Mouse (Mus musculus): ENCODE data around the gene Zfhx3. TPM values are rescaled to one million over a fixed set of nuclear protein-coding genes. Genes with fewer than 3 reads are reported as not detected.
A peak's percentile ranks its signal among the peaks of the same experiment; 100 is the strongest.

Zfhx3 gene
- polyA plus RNA-seq, 1 experiment from 2014 or later: 60.2 TPM

DNA sequence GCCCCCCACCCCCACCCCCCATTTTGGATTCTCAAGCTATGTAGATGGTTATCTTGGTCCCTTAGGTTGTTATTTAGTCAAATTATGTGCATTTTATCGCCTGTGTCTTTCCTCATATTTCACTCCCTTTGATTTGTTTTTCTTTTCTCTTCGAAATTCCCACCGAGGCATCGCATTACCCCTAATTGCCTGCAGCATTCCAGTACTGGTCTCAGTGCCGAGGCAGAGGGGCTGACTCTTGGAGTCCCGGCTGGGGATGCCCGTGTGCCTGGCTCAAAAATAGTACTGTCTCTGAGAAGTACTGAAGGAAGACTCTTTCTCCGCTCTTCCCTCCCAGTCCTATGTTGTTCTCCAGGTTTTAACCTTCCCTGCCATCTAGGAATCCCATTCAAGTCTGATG is 125.8 kb downstream of the Zfhx3 start:
- Histone ChIP-seq H3K27me3 (replicated peaks) (no peaks in the 10 kb centered on the region), H3K36me3 (replicated peaks) (no peaks in the 10 kb centered on the region), H3K4me2 (no peak overlapping the region), H3K27ac (no peak overlapping the region), H3K9ac (no peak overlapping the region), H3K4me3 (no peak overlapping the region), H3K9me3 (no peaks in the 10 kb centered on the region), H3K4me1 (peaks cover 14% of the 10 kb centered on the region)
- 36% methylated on average over 8 of the region's 8 CpGs for WGBS
- ATAC-seq (replicated peaks): no peak

DNA sequence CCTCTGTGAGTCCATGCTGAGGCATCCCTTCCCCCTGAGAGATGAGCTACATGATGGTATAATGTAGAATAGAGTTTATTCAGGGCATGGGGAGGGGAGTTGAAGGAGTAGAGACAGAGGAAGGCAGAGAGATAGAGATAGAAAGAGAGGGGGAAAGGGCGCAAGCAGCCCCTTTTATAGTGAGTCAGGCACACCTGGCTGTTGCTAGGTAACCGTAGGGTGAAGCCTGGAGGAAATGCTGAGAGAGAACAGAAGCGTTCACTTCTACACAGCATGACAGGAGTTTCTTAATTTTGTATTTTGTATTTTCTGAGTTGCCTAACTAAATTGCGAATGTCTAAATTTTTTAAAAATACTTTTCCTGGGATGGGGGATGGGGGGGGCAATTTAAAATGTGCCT is 128.0 kb downstream of the Zfhx3 start:
- peaks cover 14% of the 10 kb centered on the region for H3K4me1 ChIP-seq
- H3K4me2 ChIP-seq: no peak overlapping the region
- WGBS: 52% methylated on average over 4 of the region's 4 CpGs
- no peak overlapping the region for H3K27ac ChIP-seq
- H3K4me3 ChIP-seq: no peak overlapping the region
- ATAC-seq (replicated peaks): peak; percentile 63; the same call in 1 of the 2 replicates
- H3K9me3 ChIP-seq: no peaks in the 10 kb centered on the region
- H3K9ac ChIP-seq: no peak overlapping the region
- no peaks in the 10 kb centered on the region for H3K36me3 ChIP-seq (replicated peaks)
- H3K27me3 ChIP-seq (replicated peaks): no peaks in the 10 kb centered on the region

DNA sequence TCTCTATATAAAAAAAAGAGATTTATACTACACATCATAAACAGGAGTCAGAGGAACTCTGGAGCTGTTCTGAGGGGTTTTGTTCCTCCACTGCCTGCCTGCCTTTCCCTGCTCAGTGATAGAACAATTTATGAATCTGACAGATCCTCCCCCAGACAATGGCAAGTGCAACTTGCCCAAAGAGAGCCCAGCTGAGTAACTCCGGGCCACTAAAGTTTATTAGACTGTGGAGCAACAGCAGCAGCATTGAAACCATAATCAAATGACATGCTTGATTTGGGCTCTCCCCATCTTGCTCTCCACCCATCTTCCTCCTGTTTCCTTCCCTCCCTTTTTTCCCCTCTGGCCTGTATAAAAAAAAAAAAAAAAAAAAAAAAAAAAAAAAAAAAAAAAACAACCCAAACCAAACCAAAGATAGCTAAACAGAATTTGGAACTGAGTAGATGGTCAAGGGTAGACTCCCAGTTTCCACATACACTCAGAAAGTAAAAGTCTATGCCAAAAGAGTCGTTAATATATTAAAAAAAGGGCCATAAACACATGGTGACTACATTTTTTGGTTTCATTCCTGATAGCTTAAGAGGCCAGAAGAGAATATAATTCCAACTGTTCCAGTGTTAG is 129.8 kb downstream of the Zfhx3 start:
- H3K4me1 ChIP-seq: peaks cover 14% of the 10 kb centered on the region
- no peak overlapping the region for H3K4me2 ChIP-seq
- WGBS: 73% methylated on average over 2 of the region's 2 CpGs
- H3K27me3 ChIP-seq (replicated peaks): no peaks in the 10 kb centered on the region
- no peak for ATAC-seq (replicated peaks)
- H3K36me3 ChIP-seq (replicated peaks): no peaks in the 10 kb centered on the region
- H3K27ac ChIP-seq: no peak overlapping the region
- no peaks in the 10 kb centered on the region for H3K9me3 ChIP-seq
- H3K4me3 ChIP-seq: no peak overlapping the region
- H3K9ac ChIP-seq: no peak overlapping the region

DNA sequence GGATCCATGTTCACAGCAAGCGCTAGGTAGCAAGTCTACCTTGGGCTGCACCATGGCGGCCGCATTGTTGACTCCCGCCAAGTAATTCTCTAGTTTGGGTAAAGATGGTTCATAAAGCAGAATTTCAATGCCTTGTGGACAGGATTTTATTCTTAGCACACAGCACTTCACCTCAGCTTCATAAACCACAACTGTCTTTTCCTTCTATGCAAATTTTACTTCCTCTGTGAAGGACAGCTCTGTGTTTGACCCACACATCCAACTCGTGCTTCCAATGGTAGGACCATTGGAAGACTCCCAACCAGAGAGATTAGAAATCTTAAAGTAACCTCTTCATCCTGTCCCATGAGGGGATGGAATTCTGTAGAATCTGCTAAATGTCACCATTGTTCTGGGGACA is 130.4 kb downstream of the Zfhx3 start:
- no peaks in the 10 kb centered on the region for H3K9me3 ChIP-seq
- H3K9ac ChIP-seq: no peak overlapping the region
- no peak overlapping the region for H3K4me3 ChIP-seq
- no peaks in the 10 kb centered on the region for H3K36me3 ChIP-seq (replicated peaks)
- H3K4me1 ChIP-seq: peaks cover 14% of the 10 kb centered on the region
- no peak overlapping the region for H3K4me2 ChIP-seq
- no peaks in the 10 kb centered on the region for H3K27me3 ChIP-seq (replicated peaks)
- WGBS: 92% methylated on average over 5 of the region's 5 CpGs
- no peak for ATAC-seq (replicated peaks)
- H3K27ac ChIP-seq: no peak overlapping the region

DNA sequence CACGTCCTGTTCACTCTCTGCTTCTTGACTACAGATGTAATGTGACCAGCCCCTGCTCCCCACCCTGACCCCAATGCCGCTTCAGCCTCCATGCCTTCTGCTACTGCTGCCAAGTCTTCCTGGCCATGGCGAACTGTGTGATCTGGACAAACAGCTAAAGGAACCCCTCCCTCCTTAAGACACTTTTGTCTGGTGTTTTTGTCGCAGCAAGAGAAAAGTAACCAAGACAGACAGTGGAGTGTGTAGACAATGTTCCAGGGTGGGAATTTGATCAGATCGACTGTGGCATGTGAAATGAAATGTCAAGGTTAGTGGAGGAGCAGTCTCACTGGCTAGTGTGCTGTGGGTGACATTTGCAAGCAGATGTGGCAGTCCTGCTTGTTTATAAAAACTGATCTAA is 132.7 kb downstream of the Zfhx3 start:
- no peak for ATAC-seq (replicated peaks)
- Histone ChIP-seq H3K36me3 (replicated peaks) (no peaks in the 10 kb centered on the region), H3K27me3 (replicated peaks) (no peaks in the 10 kb centered on the region), H3K4me3 (no peak overlapping the region), H3K27ac (no peak overlapping the region), H3K4me1 (peaks cover 5% of the 10 kb centered on the region), H3K4me2 (no peak overlapping the region), H3K9me3 (no peaks in the 10 kb centered on the region), H3K9ac (no peak overlapping the region)
- 78% methylated on average over 5 of the region's 5 CpGs for WGBS

DNA sequence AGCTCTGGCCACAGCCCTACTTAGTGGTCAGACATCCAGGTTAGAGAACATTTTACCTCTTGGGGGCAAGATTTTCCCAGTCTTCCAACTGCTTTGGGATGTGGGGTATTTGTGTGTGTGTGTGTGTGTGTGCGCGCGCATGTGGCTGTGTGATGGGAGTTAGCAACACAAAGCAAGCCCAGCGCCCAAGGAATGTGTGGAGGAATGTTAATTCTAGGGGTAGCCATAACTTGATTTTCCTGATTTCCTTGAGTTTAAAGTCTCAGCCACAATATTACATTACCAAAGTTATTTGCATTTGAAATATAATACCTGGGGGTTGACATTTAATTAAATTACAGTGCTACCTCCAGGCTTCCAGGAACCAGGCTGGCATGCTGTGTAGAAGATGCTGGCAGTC is 136.3 kb downstream of the Zfhx3 start:
- Histone ChIP-seq H3K9ac (no peak overlapping the region), H3K27ac (no peak overlapping the region), H3K4me2 (no peak overlapping the region), H3K36me3 (replicated peaks) (no peaks in the 10 kb centered on the region), H3K4me1 (no peaks in the 10 kb centered on the region; the same call in 1 of the 2 replicates), H3K27me3 (replicated peaks) (no peaks in the 10 kb centered on the region), H3K4me3 (no peak overlapping the region), H3K9me3 (no peaks in the 10 kb centered on the region)
- WGBS: 93% methylated on average over 4 of the region's 4 CpGs
- ATAC-seq (replicated peaks): no peak

DNA sequence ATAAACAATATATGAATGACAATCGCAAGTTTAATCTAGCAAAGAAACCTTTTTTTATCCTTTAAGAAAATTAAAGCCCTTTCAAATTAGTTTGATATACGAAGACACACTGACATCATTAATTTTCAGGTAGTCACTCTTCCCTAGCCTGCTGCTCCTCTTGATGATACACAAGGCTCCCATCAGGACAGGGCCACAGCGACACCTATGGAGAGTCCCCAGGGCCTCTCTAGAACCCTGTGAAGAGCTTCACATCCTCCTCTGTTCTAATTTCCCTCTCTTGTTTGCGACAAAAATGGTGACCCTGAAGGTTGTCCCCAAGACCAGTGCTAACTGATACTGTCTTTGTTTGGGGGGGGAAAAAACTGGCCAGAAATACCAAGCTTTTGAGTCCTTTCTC is 144.5 kb downstream of the Zfhx3 start:
- 63% methylated on average over 4 of the region's 4 CpGs for WGBS

DNA sequence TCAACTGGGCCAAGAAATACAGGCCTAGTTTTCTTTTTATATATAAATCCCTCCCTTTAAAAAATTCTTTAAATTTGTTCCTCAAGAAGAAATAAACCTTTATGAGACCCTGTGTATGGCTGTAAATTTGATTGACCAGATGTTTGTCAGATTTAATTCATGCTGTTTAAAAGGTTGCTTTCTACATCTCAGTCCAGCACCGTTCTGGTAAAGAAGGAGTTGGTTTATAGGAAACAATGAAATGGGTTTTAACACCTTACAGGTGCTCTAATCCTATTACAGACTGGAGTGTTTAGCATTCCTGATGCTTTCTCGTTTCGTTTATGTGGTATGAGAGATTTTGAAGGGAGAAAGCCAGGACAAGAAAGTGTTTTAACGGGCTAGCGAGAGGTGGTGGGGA is 147.2 kb downstream of the Zfhx3 start:
- no peaks in the 10 kb centered on the region for H3K36me3 ChIP-seq (replicated peaks)
- no peaks in the 10 kb centered on the region for H3K4me1 ChIP-seq
- no peaks in the 10 kb centered on the region for H3K27me3 ChIP-seq (replicated peaks)
- H3K4me2 ChIP-seq: no peak overlapping the region
- no peak for ATAC-seq (replicated peaks)
- WGBS: 63% methylated on average over 5 of the region's 5 CpGs
- no peak overlapping the region for H3K27ac ChIP-seq
- H3K9me3 ChIP-seq: no peaks in the 10 kb centered on the region
- no peak overlapping the region for H3K9ac ChIP-seq
- no peak overlapping the region for H3K4me3 ChIP-seq

More for the DNA sequence above, 144.5 kb downstream of the Zfhx3 start:
- Histone ChIP-seq H3K9me3 (no peaks in the 10 kb centered on the region), H3K4me1 (no peaks in the 10 kb centered on the region), H3K36me3 (replicated peaks) (no peaks in the 10 kb centered on the region), H3K27ac (no peak overlapping the region), H3K4me2 (no peak overlapping the region), H3K27me3 (replicated peaks) (no peaks in the 10 kb centered on the region), H3K4me3 (no peak overlapping the region), H3K9ac (no peak overlapping the region)
- ATAC-seq (replicated peaks): no peak

DNA sequence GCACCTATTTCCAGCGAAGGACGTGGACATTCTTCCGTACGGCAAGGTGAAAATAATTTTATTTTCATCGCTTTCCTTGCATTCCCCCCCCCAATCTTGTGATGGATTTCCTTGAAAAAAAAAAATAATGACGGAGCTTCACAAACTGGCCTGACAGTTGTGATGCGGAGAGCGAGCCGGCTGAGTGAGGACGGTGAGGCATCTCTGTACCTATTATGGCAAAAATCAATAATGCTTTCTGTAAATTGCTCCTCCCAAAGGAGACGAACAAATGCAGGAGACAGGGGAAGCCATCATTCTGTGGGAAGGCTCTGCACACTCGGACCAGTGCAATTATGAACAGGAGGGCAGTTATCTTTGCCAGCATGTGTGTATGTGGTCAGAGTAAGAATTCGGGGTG is 156.2 kb downstream of the Zfhx3 start:
- ATAC-seq (replicated peaks): no peak
- 65% methylated on average over 13 of the region's 13 CpGs for WGBS
- Histone ChIP-seq H3K9me3 (no peaks in the 10 kb centered on the region), H3K4me2 (peak overlapping the region; percentile 3; the same call in 1 of the 2 replicates), H3K36me3 (replicated peaks) (no peaks in the 10 kb centered on the region), H3K27me3 (replicated peaks) (no peaks in the 10 kb centered on the region), H3K27ac (peak overlapping the region; percentile 61), H3K4me1 (peaks cover 30% of the 10 kb centered on the region), H3K9ac (no peak overlapping the region), H3K4me3 (no peak overlapping the region)

DNA sequence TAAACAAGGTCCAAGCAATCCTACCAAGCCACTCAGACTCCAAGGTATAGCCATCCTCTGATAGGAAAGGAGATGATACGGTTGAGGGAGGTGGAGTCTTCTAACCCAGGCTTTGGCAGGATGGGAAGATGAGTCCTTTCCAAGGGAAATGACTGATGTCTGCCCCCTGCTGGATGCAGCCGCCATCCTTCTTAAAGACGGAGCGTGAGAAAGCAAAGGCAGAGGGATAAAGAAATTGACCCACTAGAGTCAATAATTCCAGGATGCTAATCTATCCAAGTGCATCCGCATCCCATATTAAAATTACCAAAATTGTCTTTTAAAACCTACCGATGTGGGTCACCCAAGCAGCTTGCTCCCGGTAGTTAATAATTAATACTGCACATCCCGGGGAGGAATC is 158.7 kb downstream of the Zfhx3 start:
- H3K4me2 ChIP-seq: peak overlapping the region; percentile 24
- no peaks in the 10 kb centered on the region for H3K9me3 ChIP-seq
- H3K4me3 ChIP-seq: no peak overlapping the region
- no peaks in the 10 kb centered on the region for H3K27me3 ChIP-seq (replicated peaks)
- no peak for ATAC-seq (replicated peaks)
- no peaks in the 10 kb centered on the region for H3K36me3 ChIP-seq (replicated peaks)
- peaks cover 40% of the 10 kb centered on the region for H3K4me1 ChIP-seq
- no peak overlapping the region for H3K9ac ChIP-seq
- 48% methylated on average over 8 of the region's 8 CpGs for WGBS
- H3K27ac ChIP-seq: peak overlapping the region; percentile 67; the same call in 1 of the 2 replicates

DNA sequence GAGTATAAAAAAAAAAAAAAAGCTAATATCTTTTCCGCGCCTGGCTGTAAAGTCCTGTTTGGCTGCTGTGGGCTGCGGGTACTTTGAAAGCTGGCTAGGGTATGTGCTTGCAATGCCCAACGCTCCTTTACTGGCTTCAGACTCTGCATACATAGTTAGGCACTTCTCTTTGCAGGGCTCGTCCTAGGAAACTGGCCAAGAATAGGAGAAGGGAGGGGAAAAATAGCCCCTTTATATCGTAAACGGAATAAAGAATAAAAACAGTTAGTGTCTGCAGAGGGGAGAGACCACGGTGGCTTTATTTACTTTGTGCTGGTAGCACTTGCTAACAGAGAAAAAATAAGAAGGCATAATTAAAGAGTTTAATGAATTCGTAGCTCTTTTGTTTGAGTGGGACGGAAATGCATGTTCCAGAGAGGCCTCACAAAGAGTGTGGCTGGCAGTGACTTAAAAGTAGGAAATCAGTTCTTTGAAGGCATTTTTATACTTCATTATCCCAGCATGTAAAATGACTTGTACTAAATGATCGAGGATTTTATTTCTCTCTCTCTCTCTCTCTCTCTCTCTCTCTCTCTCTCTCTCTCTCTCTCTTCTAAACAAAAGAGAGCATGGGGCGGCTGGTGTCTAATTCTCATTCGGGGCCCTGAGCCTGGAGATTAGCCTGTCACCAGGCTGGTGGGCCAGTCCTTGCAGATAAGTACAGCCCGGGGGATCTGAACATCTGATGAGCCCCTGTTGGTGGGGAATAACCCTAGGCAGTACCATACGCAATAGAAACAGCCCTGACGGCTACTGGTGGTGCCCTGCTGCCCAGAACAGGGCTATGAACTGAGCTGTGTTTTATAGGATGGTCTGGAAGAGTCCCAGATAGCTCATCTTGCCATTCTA is 159.8 kb downstream of the Zfhx3 start:
- Histone ChIP-seq H3K9ac (no peak overlapping the region), H3K27me3 (replicated peaks) (no peaks in the 10 kb centered on the region), H3K4me1 (peaks cover 40% of the 10 kb centered on the region), H3K4me2 (peak overlapping the region; percentile 24), H3K36me3 (replicated peaks) (no peaks in the 10 kb centered on the region), H3K27ac (peak overlapping the region; percentile 67), H3K4me3 (no peak overlapping the region), H3K9me3 (no peaks in the 10 kb centered on the region)
- ATAC-seq (replicated peaks): peak; percentile 75
- 11% methylated on average over 16 of the region's 16 CpGs for WGBS

DNA sequence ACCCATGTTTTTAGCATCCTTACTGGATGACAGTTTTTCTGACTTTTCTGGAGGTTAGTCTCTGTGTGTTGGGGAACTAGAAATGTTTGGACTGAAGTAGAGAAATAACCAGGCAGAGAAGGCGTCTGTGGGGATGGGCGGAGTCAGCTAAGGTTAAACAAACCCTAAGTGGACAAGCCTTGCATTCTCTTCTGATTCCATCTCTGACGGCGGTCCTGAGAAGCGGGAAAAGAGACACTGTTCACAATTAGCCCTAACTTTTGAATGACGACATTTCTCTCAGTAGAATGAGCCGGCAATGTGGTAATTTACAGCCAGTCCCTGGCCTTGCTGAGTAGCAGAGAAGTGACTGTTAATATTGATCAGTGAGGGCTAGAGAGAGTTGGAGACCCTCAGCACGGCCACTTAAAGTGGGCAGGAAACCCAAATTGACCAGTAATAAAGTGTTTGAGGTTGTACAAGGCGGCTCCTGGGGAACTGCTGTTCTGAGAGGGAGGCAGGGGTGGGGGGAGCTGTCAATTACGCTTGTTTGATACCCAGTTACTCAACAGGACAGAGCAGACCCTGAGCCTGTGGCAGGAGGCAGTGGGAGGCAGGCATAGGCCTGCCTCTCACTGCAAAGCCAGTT is 162.1 kb downstream of the Zfhx3 start:
- no peak overlapping the region for H3K4me2 ChIP-seq

More for the DNA sequence above, 162.1 kb downstream of the Zfhx3 start:
- H3K9me3 ChIP-seq: no peaks in the 10 kb centered on the region
- H3K4me3 ChIP-seq: no peak overlapping the region
- ATAC-seq (replicated peaks): no peak
- H3K9ac ChIP-seq: no peak overlapping the region; the same call in 1 of the 2 replicates
- no peaks in the 10 kb centered on the region for H3K27me3 ChIP-seq (replicated peaks)
- peak overlapping the region; percentile 51; the same call in 1 of the 2 replicates for H3K27ac ChIP-seq
- 43% methylated on average over 10 of the region's 10 CpGs for WGBS
- H3K4me1 ChIP-seq: peaks cover 33% of the 10 kb centered on the region
- no peaks in the 10 kb centered on the region for H3K36me3 ChIP-seq (replicated peaks)

All from midbrain, embryonic 15.5 days (tissue).